Mouse (Mus musculus): Measurements from ENCODE around the gene Tmem72. TPM values are rescaled to one million over a fixed set of nuclear protein-coding genes. Genes with fewer than 3 reads are reported as not detected.

Tmem72 gene
- total and polyA plus RNA-seq, 3 experiments: under 0.01 to 0.05 (median 0.03) TPM

DNA sequence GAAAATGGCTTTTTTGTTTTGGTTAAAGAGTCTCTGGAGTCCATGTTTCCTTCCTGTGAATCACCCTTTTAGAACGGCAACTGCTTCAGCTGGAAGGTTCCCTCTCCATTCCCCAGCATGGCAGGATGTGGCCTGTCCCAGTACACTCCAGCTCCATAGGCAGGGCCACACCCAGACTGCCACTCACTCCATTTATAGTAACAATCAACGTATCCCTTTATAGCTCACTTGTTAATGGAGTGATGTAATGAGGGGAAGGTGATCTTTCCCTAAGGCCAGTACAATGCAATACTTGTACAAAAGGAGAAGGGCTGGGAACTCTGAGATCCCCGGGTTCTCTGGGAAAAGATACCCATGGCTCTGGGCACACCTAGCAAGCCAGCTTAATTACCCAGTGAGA lies 72.4 kb downstream of the Tmem72 start:
- 17% methylated on average over 3 of the region's 3 CpGs for WGBS
- Histone ChIP-seq H3K79me2 (replicated peaks; ENCODE audit: control insufficient read depth, insufficient read depth, low read length) (no peaks in the 10 kb centered on the region), H3K4me3 (no peak overlapping the region), H3K27me3 (ENCODE audit: control insufficient read depth, insufficient read depth, low read length) (no peaks in the 10 kb centered on the region), H3K27ac (peak overlapping the region; percentile 88), H3K36me3 (ENCODE audit: control insufficient read depth, insufficient read depth, low read length) (peaks cover 5% of the 10 kb centered on the region), H3K9ac (ENCODE audit: low read depth, low read length) (no peak overlapping the region), H3K4me1 (ENCODE audit: control insufficient read depth, insufficient read depth, low read length) (peaks cover 26% of the 10 kb centered on the region)
- TF ChIP-seq EP300 (IDR thresholded peaks at IDR 0.05; ENCODE audit: insufficient read depth, low read depth, low read length) (peak; percentile 87), POLR2A (IDR thresholded peaks at IDR 0.05; ENCODE audit: insufficient read depth, low read depth, low read length) (peak; percentile 51), CTCF (IDR thresholded peaks at IDR 0.05) (no peak)
- intact Hi-C loops (cut with DNase I): loop anchor here (1.0 to 5.0 kb wide), 2 partner anchors 9 to 1412 kb away; no protein-coding TSS in a partner anchor
- peak; percentile 44 to 63 for DNase-seq

DNA sequence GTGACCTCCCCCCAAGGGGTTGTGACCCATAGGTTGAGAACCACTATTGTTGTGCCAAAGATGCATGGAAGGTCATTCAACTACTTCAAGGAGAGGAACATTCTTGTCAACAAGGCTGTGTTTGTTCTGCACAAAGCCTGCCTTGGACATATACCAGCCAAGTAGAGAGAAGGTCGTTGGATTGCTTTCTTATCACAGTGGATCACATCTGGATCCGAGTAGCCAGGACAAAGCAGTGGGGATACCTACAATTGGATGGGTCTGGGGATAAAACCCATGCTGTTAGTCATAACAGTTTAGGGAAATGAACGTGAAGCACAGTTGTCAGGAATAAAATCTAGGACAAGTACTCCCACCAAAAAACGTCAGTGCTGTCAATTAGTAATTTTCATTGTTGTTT lies 72.8 kb downstream of the Tmem72 start:
- DNase-seq: peak in 1 of 2 experiments; percentile 23
- intact Hi-C loops (cut with DNase I): loop anchor here (1.0 to 5.0 kb wide), 2 partner anchors 9 to 1412 kb away; no protein-coding TSS in a partner anchor
- peaks cover 5% of the 10 kb centered on the region for H3K36me3 ChIP-seq (ENCODE audit: control insufficient read depth, insufficient read depth, low read length)
- peak overlapping the region; percentile 88 for H3K27ac ChIP-seq
- no peak overlapping the region for H3K4me3 ChIP-seq
- WGBS: 27% methylated on average over 4 of the region's 4 CpGs
- no peaks in the 10 kb centered on the region for H3K79me2 ChIP-seq (replicated peaks; ENCODE audit: control insufficient read depth, insufficient read depth, low read length)
- no peak for TF ChIP-seq CTCF (IDR thresholded peaks at IDR 0.05)
- TF ChIP-seq EP300 (IDR thresholded peaks at IDR 0.05; ENCODE audit: insufficient read depth, low read depth, low read length): no peak
- no peak for TF ChIP-seq POLR2A (IDR thresholded peaks at IDR 0.05; ENCODE audit: insufficient read depth, low read depth, low read length)
- no peaks in the 10 kb centered on the region for H3K27me3 ChIP-seq (ENCODE audit: control insufficient read depth, insufficient read depth, low read length)
- peaks cover 29% of the 10 kb centered on the region for H3K4me1 ChIP-seq (ENCODE audit: control insufficient read depth, insufficient read depth, low read length)
- no peak overlapping the region for H3K9ac ChIP-seq (ENCODE audit: low read depth, low read length)

DNA sequence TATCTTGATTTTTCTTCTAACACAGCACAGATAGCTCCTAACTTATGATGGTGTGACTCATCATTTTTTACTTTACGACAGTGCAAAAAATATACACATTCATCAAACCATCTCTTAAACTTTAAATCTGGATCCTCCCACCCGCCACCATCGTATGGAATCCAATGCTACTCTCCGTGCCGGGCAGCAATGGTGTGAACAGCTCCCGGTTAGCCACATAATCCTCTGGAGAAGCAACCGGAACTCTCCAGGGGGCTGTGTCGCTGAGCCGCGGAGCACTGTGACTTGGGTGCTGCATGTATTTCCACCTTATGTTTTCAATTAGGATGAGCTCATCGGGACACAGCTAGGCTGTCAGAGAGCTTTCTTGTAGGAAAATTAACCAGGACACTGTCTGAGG lies 73.8 kb downstream of the Tmem72 start:
- no peaks in the 10 kb centered on the region for H3K79me2 ChIP-seq (replicated peaks; ENCODE audit: control insufficient read depth, insufficient read depth, low read length)
- peaks cover 36% of the 10 kb centered on the region for H3K4me1 ChIP-seq (ENCODE audit: control insufficient read depth, insufficient read depth, low read length)
- intact Hi-C loops (cut with DNase I): loop anchor here (5.0 kb wide), 1 partner anchor 1411 kb away; no protein-coding TSS in a partner anchor
- H3K27ac ChIP-seq: peak overlapping the region; percentile 88
- peaks cover 5% of the 10 kb centered on the region for H3K36me3 ChIP-seq (ENCODE audit: control insufficient read depth, insufficient read depth, low read length)
- H3K4me3 ChIP-seq: no peak overlapping the region
- TF ChIP-seq POLR2A (IDR thresholded peaks at IDR 0.05; ENCODE audit: insufficient read depth, low read depth, low read length) (no peak), CTCF (IDR thresholded peaks at IDR 0.05) (no peak), EP300 (IDR thresholded peaks at IDR 0.05; ENCODE audit: insufficient read depth, low read depth, low read length) (no peak)
- no peaks in the 10 kb centered on the region for H3K27me3 ChIP-seq (ENCODE audit: control insufficient read depth, insufficient read depth, low read length)
- H3K9ac ChIP-seq (ENCODE audit: low read depth, low read length): no peak overlapping the region
- 78% methylated on average over 11 of the region's 11 CpGs for WGBS
- no peak for DNase-seq

GRCm38 (mm10) chr6:116639663-116640062 lies 77.0 kb downstream of the Tmem72 start:
- peaks cover 45% of the 10 kb centered on the region for H3K4me1 ChIP-seq (ENCODE audit: control insufficient read depth, insufficient read depth, low read length)
- H3K4me3 ChIP-seq: no peak overlapping the region
- H3K9ac ChIP-seq (ENCODE audit: low read depth, low read length): no peak overlapping the region
- WGBS: 28% methylated on average over 2 of the region's 2 CpGs
- intact Hi-C loops (cut with DNase I): loop anchor here (5.0 kb wide), 1 partner anchor 1407 kb away; no protein-coding TSS in a partner anchor
- H3K27me3 ChIP-seq (ENCODE audit: control insufficient read depth, insufficient read depth, low read length): no peaks in the 10 kb centered on the region
- TF ChIP-seq POLR2A (IDR thresholded peaks at IDR 0.05; ENCODE audit: insufficient read depth, low read depth, low read length): peak; percentile 52; the same call in 1 of the 2 replicates
- TF ChIP-seq EP300 (IDR thresholded peaks at IDR 0.05; ENCODE audit: insufficient read depth, low read depth, low read length): peak; percentile 61; the same call in 1 of the 2 replicates
- no peak for TF ChIP-seq CTCF (IDR thresholded peaks at IDR 0.05)
- DNase-seq: no peak
- peaks cover 17% of the 10 kb centered on the region for H3K36me3 ChIP-seq (ENCODE audit: control insufficient read depth, insufficient read depth, low read length)
- H3K27ac ChIP-seq: peak overlapping the region; percentile 90
- H3K79me2 ChIP-seq (replicated peaks; ENCODE audit: control insufficient read depth, insufficient read depth, low read length): no peaks in the 10 kb centered on the region

GRCm38 (mm10) chr6:116638871-116639270 lies 77.8 kb downstream of the Tmem72 start:
- Histone ChIP-seq H3K27me3 (ENCODE audit: control insufficient read depth, insufficient read depth, low read length) (no peaks in the 10 kb centered on the region), H3K36me3 (ENCODE audit: control insufficient read depth, insufficient read depth, low read length) (peaks cover 15% of the 10 kb centered on the region), H3K4me1 (ENCODE audit: control insufficient read depth, insufficient read depth, low read length) (peaks cover 42% of the 10 kb centered on the region), H3K79me2 (replicated peaks; ENCODE audit: control insufficient read depth, insufficient read depth, low read length) (no peaks in the 10 kb centered on the region), H3K4me3 (no peak overlapping the region), H3K9ac (ENCODE audit: low read depth, low read length) (no peak overlapping the region), H3K27ac (peak overlapping the region; percentile 90)
- DNase-seq: no peak
- 68% methylated on average over 2 of the region's 2 CpGs for WGBS
- TF ChIP-seq CTCF (IDR thresholded peaks at IDR 0.05) (no peak), EP300 (IDR thresholded peaks at IDR 0.05; ENCODE audit: insufficient read depth, low read depth, low read length) (no peak), POLR2A (IDR thresholded peaks at IDR 0.05; ENCODE audit: insufficient read depth, low read depth, low read length) (no peak)
- intact Hi-C loops (cut with DNase I): no loop called here

- peak in 1 of 2 experiments; percentile 72 for DNase-seq
- Histone ChIP-seq H3K79me2 (replicated peaks; ENCODE audit: control insufficient read depth, insufficient read depth, low read length) (no peaks in the 10 kb centered on the region), H3K27me3 (ENCODE audit: control insufficient read depth, insufficient read depth, low read length) (no peaks in the 10 kb centered on the region), H3K4me1 (ENCODE audit: control insufficient read depth, insufficient read depth, low read length) (peaks cover 34% of the 10 kb centered on the region), H3K9ac (ENCODE audit: low read depth, low read length) (no peak overlapping the region), H3K4me3 (no peak overlapping the region), H3K36me3 (ENCODE audit: control insufficient read depth, insufficient read depth, low read length) (peaks cover 12% of the 10 kb centered on the region), H3K27ac (peak overlapping the region; percentile 90)
- intact Hi-C loops (cut with DNase I): no loop called here
- TF ChIP-seq CTCF (IDR thresholded peaks at IDR 0.05) (no peak), EP300 (IDR thresholded peaks at IDR 0.05; ENCODE audit: insufficient read depth, low read depth, low read length) (peak; percentile 65; the same call in 1 of the 2 replicates)
- 33% methylated on average over 5 of the region's 5 CpGs for WGBS
Measured at GRCm38 (mm10) chr6:116637496-116637895, 79.2 kb downstream of the Tmem72 start.
